Mouse (Mus musculus): ENCODE measurements around the gene App. TPM values are rescaled to one million over a fixed set of nuclear protein-coding genes. Genes with fewer than 3 reads are reported as not detected.

Gene App
- polyA plus RNA-seq, 1 experiment from 2014 or later, result 91.3 TPM

DNA sequence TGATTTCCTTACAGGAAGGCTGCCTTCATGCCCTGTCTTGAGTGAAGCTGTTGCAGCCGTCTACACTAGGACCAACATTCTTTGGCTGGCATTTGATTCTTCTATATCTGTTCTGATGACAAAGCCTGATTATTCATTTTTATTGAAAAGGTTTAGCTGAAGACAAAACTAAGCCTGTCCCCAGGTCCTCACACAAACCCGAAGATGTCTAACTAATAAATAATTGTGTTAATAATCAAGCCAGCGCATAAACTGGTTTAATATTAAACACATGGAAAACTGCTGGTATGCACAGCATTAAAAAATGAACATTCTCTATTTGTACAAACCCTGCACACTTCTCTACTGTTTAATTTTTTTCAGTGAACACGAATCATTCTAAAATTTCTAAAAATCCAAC lies 7.4 kb downstream of the App start:
- WGBS, result 86% methylated on average over 4 of the region's 4 CpGs
- peaks cover 27% of the 10 kb centered on the region for H3K4me1 ChIP-seq
- no peak overlapping the region for H3K27ac ChIP-seq
- no peaks in the 10 kb centered on the region; the same call in 1 of the 2 replicates for H3K9me3 ChIP-seq
- H3K36me3 ChIP-seq (replicated peaks), result peaks cover 30% of the 10 kb centered on the region
- no peak for DNase-seq (ENCODE audit: extremely low spot score, low spot score)
- no peak overlapping the region for H3K4me3 ChIP-seq
- no peaks in the 10 kb centered on the region for H3K27me3 ChIP-seq (ENCODE audit: poor library complexity, severe bottlenecking)

DNA sequence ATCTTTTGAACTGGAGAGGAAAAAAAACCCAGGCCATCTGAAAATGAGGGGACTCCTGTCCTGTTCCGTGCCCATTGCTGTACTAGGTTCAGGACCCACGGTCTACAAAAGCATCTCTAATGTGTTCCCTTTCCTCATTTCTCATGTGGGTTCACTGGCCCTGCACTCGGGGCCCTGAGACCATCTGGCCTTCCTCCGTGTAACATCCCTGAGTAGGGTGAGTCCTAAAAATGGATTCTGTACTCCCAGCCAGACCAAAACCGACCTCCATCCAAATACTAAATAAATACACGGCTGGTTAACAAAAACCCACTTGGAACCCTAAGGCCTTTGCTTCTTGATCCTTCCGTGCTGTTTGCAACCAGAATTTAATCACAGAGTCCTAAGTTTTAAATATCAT lies 7.9 kb downstream of the App start:
- DNase-seq (ENCODE audit: extremely low spot score, low spot score), result no peak
- Histone ChIP-seq H3K4me3 (no peak overlapping the region), H3K9me3 (no peaks in the 10 kb centered on the region; the same call in 1 of the 2 replicates), H3K27ac (no peak overlapping the region), H3K27me3 (ENCODE audit: poor library complexity, severe bottlenecking) (no peaks in the 10 kb centered on the region), H3K4me1 (peaks cover 21% of the 10 kb centered on the region), H3K36me3 (replicated peaks) (peaks cover 30% of the 10 kb centered on the region)
- WGBS, result 86% methylated on average over 7 of the region's 7 CpGs

DNA sequence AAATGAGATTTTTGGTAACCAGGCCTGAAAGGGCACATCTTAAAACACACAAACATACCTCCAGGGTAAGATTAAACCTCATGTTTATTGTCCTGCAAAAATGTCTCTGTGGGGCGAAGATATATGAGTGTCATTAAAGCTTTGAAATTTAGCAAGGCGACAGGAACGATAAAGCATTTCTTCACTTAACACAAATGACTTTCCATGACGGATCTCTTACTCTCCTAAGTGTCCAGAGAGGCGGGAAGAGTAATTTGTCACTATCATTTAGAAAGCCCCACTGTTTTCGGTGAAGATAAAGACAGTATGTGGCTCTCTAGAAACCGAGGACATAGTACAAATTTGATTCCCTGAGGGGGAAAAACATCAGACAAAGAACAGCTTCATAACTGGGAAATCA lies 8.4 kb downstream of the App start:
- Histone ChIP-seq H3K4me3 (no peak overlapping the region), H3K4me1 (peaks cover 17% of the 10 kb centered on the region), H3K27ac (no peak overlapping the region), H3K36me3 (replicated peaks) (peaks cover 31% of the 10 kb centered on the region), H3K9me3 (no peaks in the 10 kb centered on the region; the same call in 1 of the 2 replicates), H3K27me3 (ENCODE audit: poor library complexity, severe bottlenecking) (no peaks in the 10 kb centered on the region)
- DNase-seq (ENCODE audit: extremely low spot score, low spot score), result no peak
- WGBS, result 82% methylated on average over 7 of the region's 7 CpGs

- Histone ChIP-seq H3K36me3 (replicated peaks) (peaks cover 36% of the 10 kb centered on the region), H3K4me1 (0 out of 2 replicates have a peak, but pooled peaks cover 2% of the 10 kb centered on the region), H3K4me3 (no peak overlapping the region), H3K27ac (no peak overlapping the region), H3K9me3 (peaks cover 3% of the 10 kb centered on the region), H3K27me3 (ENCODE audit: poor library complexity, severe bottlenecking) (no peaks in the 10 kb centered on the region)
- WGBS, result 88% methylated on average over 6 of the region's 6 CpGs
- DNase-seq (ENCODE audit: extremely low spot score, low spot score), result no peak
Measured at GRCm38 (mm10) chr16:85162779-85163178, 10.8 kb downstream of the App start.

DNA sequence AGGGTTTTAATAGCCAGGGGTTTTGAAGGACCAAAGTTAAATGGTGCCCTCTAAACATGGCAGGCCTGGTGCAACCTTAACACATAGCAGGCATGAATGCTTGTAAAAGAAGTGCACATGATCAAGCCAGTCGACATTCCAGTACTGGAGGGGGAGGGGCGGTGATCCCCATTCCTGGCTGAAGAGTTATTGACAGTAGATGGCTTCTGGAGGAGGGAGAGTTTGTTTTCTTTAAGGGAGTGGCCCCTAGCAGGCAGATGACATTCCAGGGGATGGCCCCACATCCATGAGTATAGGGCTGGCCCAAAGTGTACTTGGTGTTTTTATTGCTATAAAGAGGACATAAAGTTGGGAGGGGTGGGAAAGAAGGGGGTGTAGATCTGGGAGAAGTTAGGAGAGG lies 13.4 kb downstream of the App start:
- Histone ChIP-seq H3K27me3 (ENCODE audit: poor library complexity, severe bottlenecking) (no peaks in the 10 kb centered on the region), H3K36me3 (replicated peaks) (peaks cover 34% of the 10 kb centered on the region), H3K27ac (no peak overlapping the region), H3K4me3 (no peak overlapping the region), H3K4me1 (peaks cover 11% of the 10 kb centered on the region), H3K9me3 (peaks cover 9% of the 10 kb centered on the region; the same call in 1 of the 2 replicates)
- WGBS, result 85% methylated on average over 2 of the region's 2 CpGs
- no peak for DNase-seq (ENCODE audit: extremely low spot score, low spot score)

- Histone ChIP-seq H3K36me3 (replicated peaks) (peaks cover 34% of the 10 kb centered on the region), H3K4me3 (no peak overlapping the region), H3K4me1 (peaks cover 19% of the 10 kb centered on the region), H3K9me3 (peaks cover 9% of the 10 kb centered on the region; the same call in 1 of the 2 replicates), H3K27ac (no peak overlapping the region), H3K27me3 (ENCODE audit: poor library complexity, severe bottlenecking) (no peaks in the 10 kb centered on the region)
- WGBS, result 86% methylated on average over 11 of the region's 11 CpGs
- no peak for DNase-seq (ENCODE audit: extremely low spot score, low spot score)
Measured at GRCm38 (mm10) chr16:85157796-85158546, 15.6 kb downstream of the App start.

- H3K27me3 ChIP-seq (ENCODE audit: poor library complexity, severe bottlenecking), result no peaks in the 10 kb centered on the region
- no peak overlapping the region for H3K27ac ChIP-seq
- no peak overlapping the region for H3K4me3 ChIP-seq
- H3K9me3 ChIP-seq, result peaks cover 9% of the 10 kb centered on the region; the same call in 1 of the 2 replicates
- DNase-seq (ENCODE audit: extremely low spot score, low spot score), result no peak
- WGBS, result 92% methylated on average over 2 of the region's 2 CpGs
- peaks cover 27% of the 10 kb centered on the region for H3K4me1 ChIP-seq
- H3K36me3 ChIP-seq (replicated peaks), result peaks cover 33% of the 10 kb centered on the region
Measured at GRCm38 (mm10) chr16:85157156-85157555, 16.4 kb downstream of the App start.

GRCm38 (mm10) chr16:85155836-85156235 lies 17.7 kb downstream of the App start:
- H3K9me3 ChIP-seq, result peaks cover 9% of the 10 kb centered on the region; the same call in 1 of the 2 replicates
- WGBS, result 66% methylated on average over 10 of the region's 10 CpGs
- H3K4me3 ChIP-seq, result no peak overlapping the region
- no peak for DNase-seq (ENCODE audit: extremely low spot score, low spot score)
- no peaks in the 10 kb centered on the region for H3K27me3 ChIP-seq (ENCODE audit: poor library complexity, severe bottlenecking)
- H3K27ac ChIP-seq, result no peak overlapping the region
- peaks cover 28% of the 10 kb centered on the region for H3K36me3 ChIP-seq (replicated peaks)
- H3K4me1 ChIP-seq, result peaks cover 38% of the 10 kb centered on the region

DNA sequence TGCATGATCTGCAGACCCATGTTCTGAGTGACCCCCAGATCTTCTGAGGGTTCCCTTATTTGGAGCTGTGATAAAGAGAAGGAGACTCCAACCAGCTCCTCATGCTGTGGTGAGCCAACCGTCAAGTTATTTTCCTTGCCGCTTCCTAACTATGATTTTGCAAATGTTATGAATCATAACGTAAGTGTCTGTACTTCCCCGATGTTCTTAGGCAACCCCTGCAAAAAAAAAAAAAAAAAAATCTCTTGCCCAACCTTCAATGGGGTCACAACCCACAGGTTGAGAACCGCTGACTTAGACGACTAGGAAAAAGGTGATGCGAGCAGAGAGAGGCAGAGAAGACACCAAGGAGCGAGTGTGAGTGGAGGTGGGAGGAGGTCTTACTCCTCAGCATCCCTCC lies 21.1 kb downstream of the App start:
- H3K36me3 ChIP-seq (replicated peaks), result peaks cover 14% of the 10 kb centered on the region
- peaks cover 45% of the 10 kb centered on the region for H3K4me1 ChIP-seq
- no peak overlapping the region for H3K27ac ChIP-seq
- 95% methylated on average over 8 of the region's 8 CpGs for WGBS
- no peak for DNase-seq (ENCODE audit: extremely low spot score, low spot score)
- no peaks in the 10 kb centered on the region for H3K27me3 ChIP-seq (ENCODE audit: poor library complexity, severe bottlenecking)
- H3K9me3 ChIP-seq, result 0 out of 2 replicates have a peak, but pooled peaks cover 5% of the 10 kb centered on the region
- H3K4me3 ChIP-seq, result no peak overlapping the region

- Histone ChIP-seq H3K27ac (peak overlapping the region; percentile 68), H3K4me1 (peaks cover 48% of the 10 kb centered on the region)
Measured at GRCm38 (mm10) chr16:85151681-85152080, 21.9 kb downstream of the App start.

GRCm38 (mm10) chr16:85150902-85151301 lies 22.7 kb downstream of the App start:
- DNase-seq (ENCODE audit: extremely low spot score, low spot score), result no peak
- Histone ChIP-seq H3K4me1 (peaks cover 48% of the 10 kb centered on the region), H3K36me3 (replicated peaks) (peaks cover 8% of the 10 kb centered on the region), H3K27ac (no peak overlapping the region), H3K9me3 (0 out of 2 replicates have a peak, but pooled peaks cover 5% of the 10 kb centered on the region), H3K27me3 (ENCODE audit: poor library complexity, severe bottlenecking) (no peaks in the 10 kb centered on the region), H3K4me3 (no peak overlapping the region)
- WGBS, result 62% methylated on average over 9 of the region's 9 CpGs

More at GRCm38 (mm10) chr16:85151681-85152080, 21.9 kb downstream of the App start:
- WGBS, result 26% methylated on average over 7 of the region's 7 CpGs
- peaks cover 14% of the 10 kb centered on the region for H3K36me3 ChIP-seq (replicated peaks)
- H3K4me3 ChIP-seq, result no peak overlapping the region
- 0 out of 2 replicates have a peak, but pooled peaks cover 5% of the 10 kb centered on the region for H3K9me3 ChIP-seq
- DNase-seq (ENCODE audit: extremely low spot score, low spot score), result no peak
- H3K27me3 ChIP-seq (ENCODE audit: poor library complexity, severe bottlenecking), result no peaks in the 10 kb centered on the region

DNA sequence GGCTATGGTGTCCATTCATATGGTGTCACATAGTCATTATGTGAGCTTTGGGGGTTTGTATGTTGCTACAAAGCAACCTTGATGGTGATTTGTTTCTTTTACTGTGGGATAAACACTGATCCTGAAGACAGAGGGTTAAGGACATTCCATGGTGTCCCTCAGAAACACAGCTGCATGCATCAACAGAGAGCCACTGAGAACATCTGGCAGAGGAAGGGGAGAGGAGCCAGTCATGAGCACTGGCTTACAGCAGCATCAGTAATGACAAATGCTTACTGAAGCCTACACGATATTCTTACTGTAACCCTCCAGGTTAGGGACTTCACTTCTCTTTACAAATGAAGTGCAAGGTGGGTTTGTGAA lies 24.1 kb downstream of the App start:
- no peak for DNase-seq (ENCODE audit: extremely low spot score, low spot score)
- no peak overlapping the region for H3K27ac ChIP-seq
- 100% methylated on average over 1 of the region's 1 CpGs for WGBS

More for the DNA sequence above, 24.1 kb downstream of the App start:
- Histone ChIP-seq H3K9me3 (no peaks in the 10 kb centered on the region), H3K4me1 (peaks cover 51% of the 10 kb centered on the region), H3K27me3 (ENCODE audit: poor library complexity, severe bottlenecking) (no peaks in the 10 kb centered on the region), H3K4me3 (no peak overlapping the region), H3K36me3 (replicated peaks) (peaks cover 7% of the 10 kb centered on the region)

All from forebrain, embryonic 10.5 days (tissue).